Mouse (Mus musculus) c-Kit-positive CD71-positive TER-119-negative erythroid progenitor cells, embryonic 14.5 days (primary cell): ENCODE measurements around the gene Ssh2.
"Not testable (repeated sequence)": the region's sequence is repeated elsewhere in the genome, so short reads cannot be mapped to it uniquely, and the experiment has no call there.

Experiments
- DNase-seq: peaks from one replicate; pipeline ENCODE4 v3.0.0-alpha.2; 2013; ENCODE audit warnings: low read depth

Ssh2 gene

GRCm38 (mm10) chr11:77348985-77349384 lies 132.9 kb downstream of the Ssh2 start:
- no peak for DNase-seq

DNA sequence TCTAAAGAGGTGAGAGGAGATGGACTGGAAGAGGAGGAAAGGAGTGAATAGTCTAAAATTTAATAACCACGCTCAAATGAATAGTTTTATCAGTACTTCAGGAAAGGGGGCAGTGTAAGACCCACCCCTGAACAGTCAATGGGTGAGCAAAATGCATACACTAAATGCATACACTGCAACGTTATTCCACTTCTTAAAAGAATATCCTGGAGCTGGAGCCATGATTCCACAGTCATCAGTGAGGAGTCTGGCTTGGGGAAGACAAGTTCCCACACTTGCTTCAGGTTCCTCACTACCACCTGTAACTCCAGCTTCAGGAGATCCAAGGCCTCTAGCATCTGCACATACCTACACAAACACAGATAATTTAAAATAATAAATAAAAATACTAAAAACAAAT lies 133.6 kb downstream of the Ssh2 start:
- no peak for DNase-seq

DNA sequence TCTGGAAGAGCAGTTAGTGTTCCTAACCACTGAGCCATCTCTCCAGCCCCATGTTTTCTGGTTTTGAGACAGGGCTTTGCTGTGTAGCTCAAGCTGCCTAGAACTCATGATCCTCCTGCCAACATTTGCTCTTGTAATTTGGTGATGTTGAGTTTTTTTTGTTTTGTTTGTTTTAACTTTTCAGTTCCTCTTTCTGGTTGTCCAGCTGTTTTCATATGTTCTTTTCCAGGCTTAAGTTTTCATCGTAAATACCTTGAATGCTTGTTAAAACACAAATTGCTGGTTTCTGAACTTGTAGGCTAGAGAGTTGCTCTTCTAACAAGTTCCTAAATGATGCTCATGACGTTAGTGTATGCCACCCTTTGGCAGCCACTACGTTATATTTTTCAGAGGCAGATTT lies 139.0 kb downstream of the Ssh2 start:
- no peak for DNase-seq

DNA sequence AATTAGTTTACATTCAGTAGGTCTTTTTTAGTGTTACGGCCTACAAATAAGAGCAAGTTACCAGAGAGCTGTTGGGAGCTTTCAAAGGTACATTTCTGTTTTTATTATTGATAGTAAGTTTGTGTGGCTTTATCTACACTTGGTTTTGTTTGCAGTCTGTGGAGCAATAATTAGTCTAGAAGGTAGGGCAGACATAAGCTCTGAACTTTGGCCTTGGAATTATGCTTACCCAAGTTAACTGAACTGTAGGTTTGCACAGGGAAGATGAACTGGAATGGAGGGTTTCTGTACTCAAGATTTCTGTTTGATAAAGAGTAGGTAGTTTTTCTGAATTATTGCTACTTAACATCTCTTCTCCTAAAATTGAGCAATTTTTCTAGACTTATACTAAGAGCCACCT lies 141.8 kb downstream of the Ssh2 start:
- DNase-seq = no peak

GRCm38 (mm10) chr11:77363476-77363875 lies 147.4 kb downstream of the Ssh2 start:
- no peak for DNase-seq

- DNase-seq = no peak
Measured at GRCm38 (mm10) chr11:77364376-77364775, 148.3 kb downstream of the Ssh2 start.

- DNase-seq = no peak
Measured at GRCm38 (mm10) chr11:77365706-77366386, 149.8 kb downstream of the Ssh2 start.

- no peak for DNase-seq
Measured at GRCm38 (mm10) chr11:77367541-77368270, 151.6 kb downstream of the Ssh2 start.

GRCm38 (mm10) chr11:77369188-77369840 lies 153.2 kb downstream of the Ssh2 start:
- DNase-seq = no peak

DNA sequence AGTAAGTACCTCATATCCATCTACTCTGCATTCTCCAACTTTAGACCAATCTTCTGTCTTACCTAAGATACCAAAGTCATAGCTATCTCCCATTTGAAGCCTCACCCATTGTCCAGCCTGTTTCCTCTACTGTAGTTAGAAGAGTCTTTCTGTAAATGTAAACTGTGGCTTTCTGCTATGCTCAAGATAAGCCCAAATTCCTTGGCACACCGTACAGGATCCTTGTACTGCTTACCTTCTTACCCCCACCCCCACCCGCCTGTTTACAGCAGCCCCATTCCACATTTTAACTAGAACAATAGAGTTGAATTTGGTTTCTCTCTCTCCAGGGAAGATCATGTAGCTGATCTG lies 153.7 kb downstream of the Ssh2 start:
- no peak for DNase-seq

DNA sequence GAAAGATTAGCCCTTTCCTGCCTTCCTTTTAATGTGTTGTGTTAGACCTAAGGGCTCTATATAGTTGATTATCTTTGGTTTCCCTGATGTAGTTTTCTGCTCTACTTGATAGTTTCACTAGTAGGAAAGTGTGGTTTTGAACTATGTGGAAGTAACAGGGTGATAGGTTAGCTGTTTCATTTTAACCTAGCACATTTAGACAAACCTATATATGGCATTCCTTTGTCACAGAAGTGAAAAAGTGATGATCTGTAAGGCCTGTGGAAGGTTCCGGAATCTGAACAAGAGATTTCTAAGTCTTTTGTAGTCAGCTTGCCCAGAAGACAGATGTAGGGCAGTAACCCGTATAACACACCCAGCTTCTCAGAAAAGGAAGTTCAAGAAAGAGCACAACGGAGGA lies 155.0 kb downstream of the Ssh2 start:
- no peak for DNase-seq

DNA sequence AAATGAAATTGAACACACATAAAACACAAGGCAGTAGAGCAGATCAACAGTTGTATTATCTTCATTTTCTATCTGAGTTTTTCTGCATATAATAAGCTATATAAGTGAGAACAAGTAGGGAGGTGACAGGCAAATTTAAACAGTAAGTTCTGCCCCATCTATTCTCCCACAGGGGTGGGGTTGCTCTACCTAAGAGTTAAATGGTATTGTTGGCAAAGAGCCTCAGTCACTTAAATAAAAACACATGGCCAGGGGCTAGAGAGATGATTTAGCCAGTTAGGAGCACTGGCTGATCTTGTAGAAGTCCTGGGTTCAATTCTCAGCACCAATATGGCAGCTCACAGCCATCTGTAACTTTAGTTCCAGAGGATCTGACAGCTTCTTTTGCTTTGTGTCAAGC lies 155.6 kb downstream of the Ssh2 start:
- DNase-seq = no peak

GRCm38 (mm10) chr11:77372196-77372904 lies 156.3 kb downstream of the Ssh2 start:
- DNase-seq = no peak

- no peak for DNase-seq
Measured at GRCm38 (mm10) chr11:77378622-77379021, 162.5 kb downstream of the Ssh2 start.

- no peak for DNase-seq
Measured at GRCm38 (mm10) chr11:77381174-77381573, 165.1 kb downstream of the Ssh2 start.

DNA sequence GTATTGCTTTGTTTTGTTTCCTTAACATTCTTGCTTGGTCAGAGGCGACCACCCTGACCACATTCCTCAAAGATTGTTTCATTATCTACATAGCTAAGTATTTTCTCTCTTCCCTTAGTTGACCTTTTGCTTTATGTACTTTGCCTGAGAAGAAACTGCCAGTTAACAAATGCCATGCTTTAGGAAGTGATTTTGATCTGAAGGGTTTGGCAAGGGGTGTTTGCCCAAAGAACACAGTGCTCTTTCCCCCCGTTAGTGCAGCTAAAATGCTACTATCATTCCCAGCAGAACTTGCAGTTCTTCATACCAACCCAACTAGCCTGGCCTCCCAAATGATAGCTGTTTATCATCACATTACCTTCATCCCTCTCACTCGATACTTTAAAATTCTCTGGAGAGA lies 168.1 kb downstream of the Ssh2 start:
- no peak for DNase-seq

DNA sequence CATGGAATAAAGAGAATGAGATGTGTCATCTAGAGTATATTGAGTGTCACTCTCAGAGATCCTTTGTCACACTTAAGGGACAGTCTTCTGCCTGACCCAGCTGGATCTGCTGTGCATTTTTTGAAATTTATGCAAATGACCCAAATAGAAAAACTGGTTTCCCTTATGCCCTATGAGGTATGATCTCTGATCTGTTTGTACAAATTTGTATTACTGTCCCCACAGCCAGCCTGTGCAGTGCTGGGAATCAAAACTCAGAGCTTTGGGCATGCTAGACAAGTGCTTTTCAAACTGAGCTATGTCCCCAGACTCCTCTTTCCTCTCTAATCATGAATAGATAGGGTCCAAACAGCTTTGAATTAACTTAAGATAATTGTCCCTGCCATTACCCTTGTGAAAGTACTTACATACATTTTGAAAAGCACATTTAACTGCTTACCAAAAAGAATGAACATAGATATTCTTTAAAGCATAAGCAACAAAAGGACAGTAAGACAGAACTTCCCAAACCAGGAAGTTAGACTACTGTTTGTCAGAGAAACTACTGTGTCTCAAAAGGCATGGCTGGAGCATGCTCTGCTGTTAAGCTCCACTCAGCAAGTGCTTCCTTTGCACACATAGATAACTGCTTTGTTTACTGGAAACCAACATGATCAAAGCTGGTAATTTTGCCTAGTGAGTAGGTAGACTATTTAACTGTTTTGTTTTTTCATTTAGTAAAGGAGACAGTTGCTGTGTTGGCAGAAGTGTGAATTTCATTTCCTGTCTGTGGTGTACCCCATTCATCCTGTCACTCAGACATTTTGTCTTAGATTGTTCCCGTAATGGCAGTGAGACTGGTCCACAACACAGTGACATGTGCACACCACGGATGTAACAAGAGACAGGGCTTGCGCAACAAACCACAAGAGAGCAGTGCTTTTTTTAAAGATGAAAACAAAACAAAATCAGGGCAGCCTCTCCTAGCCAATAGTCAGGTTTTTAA lies 169.9 kb downstream of the Ssh2 start:
- no peak for DNase-seq

- DNase-seq = not testable (repeated sequence)
Measured at GRCm38 (mm10) chr11:77388197-77388596, 172.1 kb downstream of the Ssh2 start.

DNA sequence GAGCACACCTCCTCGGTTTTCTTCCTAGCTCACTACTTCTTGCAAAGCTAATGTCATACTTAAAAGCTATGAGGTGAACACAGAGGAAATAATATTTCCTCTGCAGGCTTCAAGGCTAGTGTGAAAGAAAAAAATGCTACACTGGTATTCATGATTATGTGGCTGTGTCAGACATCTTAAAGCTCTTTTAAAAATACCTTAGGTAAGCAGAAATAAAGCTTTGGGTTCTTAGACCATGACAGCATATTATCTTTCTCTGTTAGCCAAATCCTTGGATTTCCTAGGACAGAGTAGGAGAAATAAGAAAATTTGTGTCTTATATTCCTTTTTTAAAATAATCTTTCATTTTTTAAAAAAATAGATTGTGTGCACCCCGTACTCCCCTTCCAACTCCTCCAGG lies 179.5 kb downstream of the Ssh2 start:
- no peak for DNase-seq

DNA sequence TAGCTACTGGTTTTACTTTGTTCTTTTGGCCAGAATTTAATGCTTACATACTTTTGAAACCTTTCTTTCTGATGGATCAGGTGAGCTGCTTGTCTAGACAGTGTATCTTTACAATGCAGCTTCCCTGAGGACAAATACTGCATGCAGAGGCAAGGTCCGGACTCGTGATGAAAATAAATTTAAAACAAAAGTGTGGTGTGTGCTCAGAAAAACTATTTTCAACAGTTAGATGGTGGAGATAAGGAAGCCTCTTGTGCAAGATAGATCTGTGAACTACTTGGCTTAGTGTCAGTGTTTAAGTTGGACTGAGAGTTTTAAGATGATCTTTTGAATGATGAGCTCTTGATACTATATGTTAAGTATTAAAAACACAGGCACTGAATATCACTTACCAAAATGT lies 186.4 kb downstream of the Ssh2 start:
- no peak for DNase-seq

GRCm38 (mm10) chr11:77406329-77406728 lies 190.2 kb downstream of the Ssh2 start:
- no peak for DNase-seq

DNA sequence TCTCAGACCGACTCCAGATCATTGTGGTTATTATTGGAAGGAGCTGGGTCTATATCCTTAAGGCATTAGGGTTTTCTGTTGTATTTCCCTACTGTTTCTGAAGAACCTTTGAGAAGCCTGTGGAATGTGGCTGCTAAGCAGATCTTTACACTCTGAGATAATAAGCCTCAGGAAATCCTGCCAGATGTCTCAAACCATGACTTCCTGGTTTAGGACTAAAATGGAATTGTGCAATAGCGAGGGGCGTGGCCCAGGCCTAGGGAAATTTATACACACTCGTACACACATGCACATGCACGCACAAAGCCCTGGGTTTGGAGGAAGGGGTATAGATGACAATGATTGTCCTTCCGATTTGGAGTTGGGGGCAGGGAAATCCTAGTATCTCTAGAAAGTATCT lies 193.8 kb downstream of the Ssh2 start:
- DNase-seq = peak; percentile 24
